Mouse (Mus musculus) right cerebral cortex, postnatal 14 days (tissue): ENCODE measurements around the gene Golm1.

Source experiments
- DNase-seq: peaks from one replicate; pipeline ENCODE4 v3.0.0; 2022

The Golm1 gene

DNA sequence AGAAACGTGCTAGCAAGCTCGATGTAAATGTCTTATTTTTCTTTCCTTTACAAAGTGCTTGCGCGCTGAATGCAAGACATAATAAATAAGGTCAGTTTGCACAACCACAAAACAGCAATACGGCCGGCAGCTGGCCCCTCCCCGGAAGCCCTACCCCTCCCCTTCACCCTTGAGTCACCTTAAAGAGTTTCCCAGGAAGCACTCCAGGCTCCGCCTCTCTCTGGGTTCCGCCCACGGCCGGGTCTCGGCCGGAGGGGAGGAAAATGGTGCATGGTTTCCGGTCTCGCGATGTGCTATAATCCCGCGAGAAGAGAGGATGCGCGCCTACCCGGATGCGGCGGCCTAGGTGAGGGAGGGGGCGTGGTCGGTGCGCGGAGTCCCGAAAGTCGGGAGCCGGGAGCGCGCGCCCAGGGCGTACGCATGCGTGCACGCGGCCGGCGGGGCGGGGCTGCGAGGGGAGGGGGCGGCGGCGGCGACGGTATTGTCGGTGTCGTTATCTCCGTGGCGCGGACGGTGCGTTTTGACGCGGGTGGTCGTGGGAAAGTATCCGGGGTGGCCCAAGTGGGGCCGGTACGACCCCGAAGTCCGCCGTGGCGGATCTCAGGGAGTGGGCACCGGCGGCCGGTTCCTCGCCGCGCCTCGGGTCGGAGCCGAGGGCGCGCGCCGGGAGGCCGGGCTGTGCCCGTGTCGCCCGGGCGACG is 90.5 kb downstream of the Golm1 start, which contains the start of the genes Agtpbp1 and Naa35:
Gene Agtpbp1 (minus strand): TSS at position 281 of the 701 bp plus-strand sequence.
Gene Naa35 (plus strand): TSS at position 313 of the 701 bp plus-strand sequence.
- peak; percentile 100 for DNase-seq
